Mouse (Mus musculus): ENCODE results near the gene Unc45b.
"Not testable (repeated sequence)": the region's sequence is repeated elsewhere in the genome, so short reads cannot be mapped to it uniquely, and the experiment has no call there.

DNA sequence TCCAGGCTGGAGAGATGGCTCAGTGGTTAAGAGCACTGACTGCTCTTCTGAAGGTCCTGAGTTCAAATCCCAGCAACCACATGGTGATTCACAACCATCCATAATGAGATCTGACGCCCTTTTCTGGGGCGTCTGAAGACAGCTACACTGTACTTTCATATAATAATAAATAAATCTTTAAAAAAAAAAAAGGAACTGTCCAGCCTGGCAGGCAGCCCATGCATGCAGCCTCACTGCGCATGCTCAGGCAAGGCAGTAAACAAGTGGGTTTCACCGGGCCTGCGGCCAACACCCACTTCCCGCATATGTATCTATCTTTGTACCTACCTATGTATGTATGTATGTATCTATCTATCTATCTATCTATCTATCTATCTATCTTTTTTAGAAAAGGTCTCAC, 13.6 kb downstream of the Unc45b start:
- not testable (repeated sequence) for TF ChIP-seq POLR2A (IDR thresholded peaks at IDR 0.05; ENCODE audit: borderline replicate concordance, control insufficient read depth, low read depth, low read length); CTCF (IDR thresholded peaks at IDR 0.05; ENCODE audit: control insufficient read depth, insufficient read depth, low read length)

Data from bone marrow, adult 2 months (tissue).